Mouse (Mus musculus) lung, postnatal 0 days (tissue): ENCODE results near the gene Cdc26.

Experiments used
- CTCF ChIP-seq: IDR thresholded peaks from 2 replicates; pipeline ENCODE4 v1.5.1; 2016; ENCODE audit warnings: antibody characterized with exemption, mild to moderate bottlenecking
- EP300 ChIP-seq: IDR thresholded peaks from 2 replicates; pipeline ENCODE4 v1.6.1; 2016; ENCODE audit warnings: antibody characterized with exemption, mild to moderate bottlenecking, control low read depth

- no peak for TF ChIP-seq CTCF
- peak; percentile 97 for TF ChIP-seq EP300
Measured at GRCm38 (mm10) chr4:62349371-62349770, 59.1 kb downstream of the Cdc26 start.
